Mouse (Mus musculus): ENCODE data around the gene Grid2. TPM values are rescaled to one million over a fixed set of nuclear protein-coding genes. Genes with fewer than 3 reads are reported as not detected.

The Grid2 gene
- total and polyA plus RNA-seq, 3 experiments, result not detected

DNA sequence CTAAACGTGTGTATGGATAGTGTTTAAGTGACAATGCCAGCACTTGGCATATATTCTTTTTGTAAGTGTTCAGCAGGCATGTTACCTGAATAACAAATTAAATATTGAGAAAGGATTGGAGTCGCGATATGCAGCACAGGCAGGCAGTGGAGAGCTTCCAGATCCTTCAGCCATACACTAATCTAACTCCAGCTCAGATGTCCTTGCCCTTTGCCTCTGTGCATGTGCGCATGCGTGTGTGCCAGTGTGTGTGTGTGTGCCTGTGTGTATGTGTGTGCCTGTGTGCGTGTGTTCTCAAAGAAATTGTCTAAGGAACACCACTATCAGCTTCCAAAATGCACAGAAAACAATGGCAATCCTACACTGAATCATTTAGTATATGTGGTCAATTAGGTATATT is 708.6 kb downstream of the Grid2 start:
- no peaks in the 10 kb centered on the region for H3K79me2 ChIP-seq (ENCODE audit: control insufficient read depth, insufficient read depth, low read length, poor library complexity)

GRCm38 (mm10) chr6:63964735-63965134 is 709.1 kb downstream of the Grid2 start:
- Histone ChIP-seq H3K4me1 (ENCODE audit: control insufficient read depth in 1 of 2, insufficient read depth in 2 of 2, low read length in 2 of 2) (no peaks in the 10 kb centered on the region), H3K9ac (ENCODE audit: control insufficient read depth, low read depth, low read length, poor library complexity, severe bottlenecking) (no peak overlapping the region), H3K4me3 (ENCODE audit: control insufficient read depth in 1 of 2, insufficient read depth in 1 of 2, low read depth in 2 of 2, low read length in 2 of 2) (no peak overlapping the region), H3K79me2 (ENCODE audit: control insufficient read depth, insufficient read depth, low read length, poor library complexity) (no peaks in the 10 kb centered on the region), H3K27me3 (ENCODE audit: control insufficient read depth in 1 of 2, insufficient read depth in 2 of 2, low read length in 2 of 2) (no peaks in the 10 kb centered on the region), H3K27ac (ENCODE audit: control insufficient read depth, low read depth, low read length) (no peak overlapping the region), H3K36me3 (ENCODE audit: control insufficient read depth in 1 of 2, insufficient read depth in 2 of 2, low read length in 2 of 2) (no peaks in the 10 kb centered on the region), H3K9me3 (replicated peaks; ENCODE audit: insufficient read depth, low read length) (no peaks in the 10 kb centered on the region)
- TF ChIP-seq RAD21 (IDR thresholded peaks at IDR 0.05; ENCODE audit: low read depth, low read length) (no peak), SIN3A (IDR thresholded peaks at IDR 0.05; ENCODE audit: low read length) (no peak), POLR2AphosphoS2 (IDR thresholded peaks at IDR 0.05; ENCODE audit: low read length) (no peak), NRF1 (IDR thresholded peaks at IDR 0.05; ENCODE audit: insufficient read depth, low read depth, low read length, poor library complexity, severe bottlenecking) (no peak), POLR2AphosphoS5 (IDR thresholded peaks at IDR 0.05; ENCODE audit: borderline replicate concordance, low read depth, low read length) (no peak), BHLHE40 (IDR thresholded peaks at IDR 0.05; ENCODE audit: borderline replicate concordance, low read depth, low read length) (no peak), CHD2 (IDR thresholded peaks at IDR 0.05; ENCODE audit: low read length) (no peak), E2F4 (IDR thresholded peaks at IDR 0.05; ENCODE audit: borderline replicate concordance, low read depth, low read length) (no peak), MAZ (IDR thresholded peaks at IDR 0.05; ENCODE audit: low read depth, low read length) (no peak)
- no peak for DNase-seq (ENCODE audit: low read depth, low spot score)

More for the DNA sequence above, 708.6 kb downstream of the Grid2 start:
- Histone ChIP-seq H3K4me1 (ENCODE audit: control insufficient read depth in 1 of 2, insufficient read depth in 2 of 2, low read length in 2 of 2) (no peaks in the 10 kb centered on the region), H3K27me3 (ENCODE audit: control insufficient read depth in 1 of 2, insufficient read depth in 2 of 2, low read length in 2 of 2) (no peaks in the 10 kb centered on the region), H3K9ac (ENCODE audit: control insufficient read depth, low read depth, low read length, poor library complexity, severe bottlenecking) (no peak overlapping the region), H3K9me3 (replicated peaks; ENCODE audit: insufficient read depth, low read length) (no peaks in the 10 kb centered on the region), H3K36me3 (ENCODE audit: control insufficient read depth in 1 of 2, insufficient read depth in 2 of 2, low read length in 2 of 2) (no peaks in the 10 kb centered on the region), H3K27ac (ENCODE audit: control insufficient read depth, low read depth, low read length) (no peak overlapping the region), H3K4me3 (ENCODE audit: control insufficient read depth in 1 of 2, insufficient read depth in 1 of 2, low read depth in 2 of 2, low read length in 2 of 2) (no peak overlapping the region)
- no peak for DNase-seq (ENCODE audit: low read depth, low spot score)
- TF ChIP-seq POLR2A (IDR thresholded peaks at IDR 0.05; ENCODE audit: control insufficient read depth in 1 of 2, insufficient read depth in 1 of 2, low read depth in 1 of 2, low read length in 2 of 2, poor library complexity in 1 of 2), result no peak
- TF ChIP-seq NELFE (IDR thresholded peaks at IDR 0.05; ENCODE audit: low read depth, low read length), result no peak
- no peak for TF ChIP-seq SIN3A (IDR thresholded peaks at IDR 0.05; ENCODE audit: low read length)
- no peak for TF ChIP-seq NRF1 (IDR thresholded peaks at IDR 0.05; ENCODE audit: insufficient read depth, low read depth, low read length, poor library complexity, severe bottlenecking)
- TF ChIP-seq BHLHE40 (IDR thresholded peaks at IDR 0.05; ENCODE audit: borderline replicate concordance, low read depth, low read length), result no peak
- no peak for TF ChIP-seq TBP (IDR thresholded peaks at IDR 0.05; ENCODE audit: low read depth, low read length)
- TF ChIP-seq RAD21 (IDR thresholded peaks at IDR 0.05; ENCODE audit: low read depth, low read length), result no peak
- TF ChIP-seq MYC (IDR thresholded peaks at IDR 0.05; ENCODE audit: low read depth, low read length), result no peak
- no peak for TF ChIP-seq RCOR1 (IDR thresholded peaks at IDR 0.05; ENCODE audit: low read depth, low read length)
- TF ChIP-seq USF1 (IDR thresholded peaks at IDR 0.05; ENCODE audit: low read depth, low read length), result no peak
- TF ChIP-seq MYB (IDR thresholded peaks at IDR 0.05; ENCODE audit: low read depth, low read length), result no peak
- no peak for TF ChIP-seq MAZ (IDR thresholded peaks at IDR 0.05; ENCODE audit: low read depth, low read length)
- TF ChIP-seq ZNF384 (IDR thresholded peaks at IDR 0.05; ENCODE audit: low read depth, low read length), result no peak
- TF ChIP-seq ZKSCAN1 (IDR thresholded peaks at IDR 0.05; ENCODE audit: low read depth, low read length), result no peak
- TF ChIP-seq ZMIZ1 (IDR thresholded peaks at IDR 0.05; ENCODE audit: low read depth, low read length), result no peak
- TF ChIP-seq UBTF (IDR thresholded peaks at IDR 0.05; ENCODE audit: borderline replicate concordance, insufficient read depth, low read depth, low read length), result no peak
- TF ChIP-seq CHD2 (IDR thresholded peaks at IDR 0.05; ENCODE audit: low read length), result no peak

Measured in MEL (cell line).